ENCODE assay signal across 10 mouse cellular contexts in genomic region chr14:76617889-76618288, GRCm38 (mm10).
DNase-seq lines count a peak whose midpoint lies in the region; ATAC-seq lines count a peak whose summit lies in the region.
"Had no signal": no experiment of that assay in that cellular context is flagged by ENCODE, and none has a peak within 500 bp of the region (broad histone marks: within the 10 kb centered on the region; RNA-seq: fewer than 3 reads in every experiment).

No protein-coding gene starts in this region.

- no peak overlapping the region for H3K4me2 ChIP-seq in heart, embryonic 15.5 days
- no peak overlapping the region for H3K4me2 ChIP-seq in heart, embryonic 11.5 days
- no peak overlapping the region for H3K4me2 ChIP-seq in embryonic facial prominence, embryonic 13.5 days
- no peak overlapping the region for H3K4me2 ChIP-seq in limb, embryonic 13.5 days (replicated peaks)
- H3K4me2 ChIP-seq: heart, embryonic 12.5 days; liver, embryonic 11.5 days had no signal

- no peak overlapping the region for H3K4me3 ChIP-seq in heart, embryonic 15.5 days
- H3K4me3 ChIP-seq in heart, embryonic 11.5 days (ENCODE audit: low read depth, low read length) = no peak overlapping the region
- no peak overlapping the region for H3K4me3 ChIP-seq in embryonic facial prominence, embryonic 10.5 days
- H3K4me3 ChIP-seq in embryonic facial prominence, embryonic 13.5 days = no peak overlapping the region
- no peak overlapping the region for H3K4me3 ChIP-seq in limb, embryonic 13.5 days
- H3K4me3 ChIP-seq: heart, embryonic 12.5 days had no signal

- no peak overlapping the region for H3K9ac ChIP-seq in heart, embryonic 15.5 days
- H3K9ac ChIP-seq in heart, embryonic 11.5 days (ENCODE audit: low read depth, low read length) = no peak overlapping the region
- H3K9ac ChIP-seq in embryonic facial prominence, embryonic 13.5 days = no peak overlapping the region
- H3K9ac ChIP-seq in limb, embryonic 13.5 days = no peak overlapping the region
- H3K9ac ChIP-seq: heart, embryonic 12.5 days had no signal

- peak overlapping the region; percentile 68; the same call in 1 of the 2 replicates for H3K27ac ChIP-seq in heart, embryonic 15.5 days
- no peak overlapping the region for H3K27ac ChIP-seq in heart, embryonic 11.5 days (ENCODE audit: low read depth, low read length)
- H3K27ac ChIP-seq in embryonic facial prominence, embryonic 10.5 days (replicated peaks) = 0 out of 2 replicates have a peak overlapping the region, but pooled peaks have one; percentile 1
- peak overlapping the region; percentile 71 for H3K27ac ChIP-seq in embryonic facial prominence, embryonic 13.5 days
- peak overlapping the region; percentile 61 for H3K27ac ChIP-seq in limb, embryonic 13.5 days

- ATAC-seq in heart, embryonic 15.5 days (replicated peaks; ENCODE audit: insufficient number of reproducible peaks, insufficient read depth, low FRiP score, low read depth) = no peak
- no peak for ATAC-seq in heart, embryonic 11.5 days (replicated peaks; ENCODE audit: insufficient number of reproducible peaks, low FRiP score, low TSS enrichment)
- no peak for ATAC-seq in embryonic facial prominence, embryonic 13.5 days (ENCODE audit: insufficient number of reproducible peaks, insufficient read depth, low FRiP score, low TSS enrichment, low read depth)
- ATAC-seq in limb, embryonic 13.5 days (ENCODE audit: low FRiP score, low read depth) = no peak

- no peaks in the 10 kb centered on the region for H3K36me3 ChIP-seq in heart, embryonic 15.5 days
- no peaks in the 10 kb centered on the region for H3K36me3 ChIP-seq in heart, embryonic 11.5 days (ENCODE audit: control insufficient read depth, insufficient read depth, low read length)
- H3K36me3 ChIP-seq in embryonic facial prominence, embryonic 10.5 days (replicated peaks) = no peaks in the 10 kb centered on the region
- no peaks in the 10 kb centered on the region for H3K36me3 ChIP-seq in embryonic facial prominence, embryonic 13.5 days
- H3K36me3 ChIP-seq in limb, embryonic 13.5 days = no peaks in the 10 kb centered on the region
- H3K36me3 ChIP-seq: heart, embryonic 12.5 days had no signal

- no peak for DNase-seq in embryonic facial prominence, embryonic 10.5 days (ENCODE audit: low spot score)
- DNase-seq in adrenal gland, adult 18-20 months (ENCODE audit: low spot score in 2 of 2) = no peak
- no peak for DNase-seq in left cerebral cortex, postnatal 36 days (ENCODE audit: low spot score in 2 of 2)
- DNase-seq: retina, postnatal 1 day had no signal

- peaks cover 26% of the 10 kb centered on the region for H3K4me1 ChIP-seq in heart, embryonic 15.5 days (replicated peaks)
- H3K4me1 ChIP-seq in heart, embryonic 11.5 days (ENCODE audit: control insufficient read depth, insufficient read depth, low read length) = peaks cover 18% of the 10 kb centered on the region
- H3K4me1 ChIP-seq in embryonic facial prominence, embryonic 10.5 days = peaks cover 58% of the 10 kb centered on the region
- peaks cover 49% of the 10 kb centered on the region for H3K4me1 ChIP-seq in embryonic facial prominence, embryonic 13.5 days
- H3K4me1 ChIP-seq in limb, embryonic 13.5 days = peaks cover 48% of the 10 kb centered on the region

- intact Hi-C loops in left cerebral cortex, postnatal 36 days (cut with DNase I) = no loop called here

- no peaks in the 10 kb centered on the region for H3K27me3 ChIP-seq in heart, embryonic 15.5 days
- H3K27me3 ChIP-seq in heart, embryonic 11.5 days (ENCODE audit: control insufficient read depth, insufficient read depth, low read length) = no peaks in the 10 kb centered on the region
- no peaks in the 10 kb centered on the region for H3K27me3 ChIP-seq in embryonic facial prominence, embryonic 10.5 days (replicated peaks; ENCODE audit: low read depth, poor library complexity, severe bottlenecking)
- H3K27me3 ChIP-seq in embryonic facial prominence, embryonic 13.5 days = no peaks in the 10 kb centered on the region
- no peaks in the 10 kb centered on the region for H3K27me3 ChIP-seq in limb, embryonic 13.5 days
- H3K27me3 ChIP-seq: heart, embryonic 12.5 days had no signal

- WGBS in heart, embryonic 15.5 days = 88% methylated on average over 1 of the region's 1 CpGs
- 91% methylated on average over 1 of the region's 1 CpGs for WGBS in heart, embryonic 11.5 days (ENCODE audit: insufficient replicate concordance)
- 90% methylated on average over 1 of the region's 1 CpGs for WGBS in embryonic facial prominence, embryonic 10.5 days
- WGBS in embryonic facial prominence, embryonic 13.5 days = 84% methylated on average over 1 of the region's 1 CpGs
- 67% methylated on average over 1 of the region's 1 CpGs for WGBS in limb, embryonic 13.5 days

- H3K9me3 ChIP-seq in heart, embryonic 15.5 days (replicated peaks) = no peaks in the 10 kb centered on the region
- no peaks in the 10 kb centered on the region for H3K9me3 ChIP-seq in heart, embryonic 11.5 days (replicated peaks; ENCODE audit: control insufficient read depth, low read length)
- no peaks in the 10 kb centered on the region for H3K9me3 ChIP-seq in embryonic facial prominence, embryonic 10.5 days
- no peaks in the 10 kb centered on the region for H3K9me3 ChIP-seq in embryonic facial prominence, embryonic 13.5 days
- H3K9me3 ChIP-seq in limb, embryonic 13.5 days = no peaks in the 10 kb centered on the region
- H3K9me3 ChIP-seq: heart, embryonic 12.5 days had no signal
